Mouse (Mus musculus) stomach, embryonic 14.5 days (tissue): ENCODE data around the gene Hoxa6. TPM values are rescaled to one million over a fixed set of nuclear protein-coding genes. Genes with fewer than 3 reads are reported as not detected.

Source experiments
- ATAC-seq: fragments of 200-750 bp; cut with Nextera tagmentation; 2 replicates; pipeline ENCODE4 v1.8.0; 2017; ENCODE audit warnings: low read depth, moderate TSS enrichment; ENCODE audit not compliant: insufficient number of reproducible peaks, insufficient read depth, low FRiP score
- H3K27ac ChIP-seq: fragments of 300-500 bp; sonication (generic); 2 replicates; pipeline ENCODE4 v1.5.1; 2014; ENCODE audit warnings: mild to moderate bottlenecking, low read length, moderate library complexity, mixed read lengths
- H3K27me3 ChIP-seq: fragments of 300-500 bp; sonication (generic); 2 replicates; pipeline ENCODE4 v1.6.1; 2014; ENCODE audit warnings: low read length, control low read depth, mixed read lengths; ENCODE audit not compliant: control insufficient read depth, insufficient read depth
- H3K36me3 ChIP-seq: fragments of 300-500 bp; sonication (generic); 2 replicates; pipeline ENCODE4 v1.6.1; 2014; ENCODE audit warnings: mild to moderate bottlenecking, control low read depth, low read length, moderate library complexity, mixed read lengths; ENCODE audit not compliant: control insufficient read depth, insufficient read depth
- H3K4me1 ChIP-seq: fragments of 300-500 bp; sonication (generic); 2 replicates; pipeline ENCODE4 v1.6.1; 2014; ENCODE audit warnings: low read length, control low read depth, mixed read lengths; ENCODE audit not compliant: control insufficient read depth, insufficient read depth
- H3K4me2 ChIP-seq: fragments of 300-500 bp; sonication (generic); replicated peaks from 2 replicates; pipeline ENCODE4 v1.6.1; 2014; ENCODE audit warnings: low read depth, low read length, control low read depth
- H3K4me3 ChIP-seq: fragments of 300-500 bp; sonication (generic); 2 replicates; pipeline ENCODE4 v1.5.1; 2014; ENCODE audit warnings: low read depth, low read length, control low read depth
- H3K9ac ChIP-seq: fragments of 300-500 bp; sonication (generic); replicated peaks from 2 replicates; pipeline ENCODE4 v1.6.1; 2014; ENCODE audit warnings: low read depth, mild to moderate bottlenecking, control low read depth, low read length, moderate library complexity, mixed read lengths
- H3K9me3 ChIP-seq: fragments of 300-500 bp; sonication (generic); 2 replicates; pipeline ENCODE4 v1.6.1; 2016; ENCODE audit warnings: low read depth, low read length, control low read depth; ENCODE audit not compliant: control insufficient read depth
- WGBS: fragments of 180-500 bp; shearing (Covaris S2); extraction: QIAGEN DNeasy Blood & Tissue Kit; methylation state at CpG from one replicate; pipeline ENCODE4 v1.1.7; 2014; 5-methylcytosine and 5-hydroxymethylcytosine counted together
- polyA plus RNA-seq: library from polyadenylated mRNA; unstranded; fragments of >200 nt; fragmentation: Nextera tagmentation; extraction: Ambion mirVana; gene quantifications from 2 replicates; pipeline ENCODE4 v1.2.1, GENCODE M21; 2014

Hoxa6 gene
- polyA plus RNA-seq, 1 experiment from 2014 or later, result 3.4 TPM

DNA sequence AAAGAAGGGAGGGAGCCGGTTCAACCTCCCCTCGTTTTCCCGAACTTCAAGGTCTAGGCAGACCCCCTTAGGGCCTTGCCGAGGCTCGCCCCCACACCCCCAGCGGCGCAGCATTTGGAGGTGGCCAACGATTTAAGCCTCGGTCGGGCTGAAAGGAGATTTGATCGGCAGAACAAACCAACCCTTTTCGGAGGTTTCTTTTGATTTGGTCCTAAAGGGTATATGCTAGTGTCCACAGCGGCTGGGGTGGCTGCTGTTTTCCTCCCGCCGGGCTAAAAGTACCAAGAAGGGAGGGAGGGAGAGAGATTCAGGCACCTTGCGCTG, 40.9 kb upstream of the Hoxa6 start:
- H3K27me3 ChIP-seq, result peaks cover 69% of the 10 kb centered on the region
- 0% methylated on average over 16 of the region's 16 CpGs for WGBS
- H3K27ac ChIP-seq, result no peak overlapping the region

DNA sequence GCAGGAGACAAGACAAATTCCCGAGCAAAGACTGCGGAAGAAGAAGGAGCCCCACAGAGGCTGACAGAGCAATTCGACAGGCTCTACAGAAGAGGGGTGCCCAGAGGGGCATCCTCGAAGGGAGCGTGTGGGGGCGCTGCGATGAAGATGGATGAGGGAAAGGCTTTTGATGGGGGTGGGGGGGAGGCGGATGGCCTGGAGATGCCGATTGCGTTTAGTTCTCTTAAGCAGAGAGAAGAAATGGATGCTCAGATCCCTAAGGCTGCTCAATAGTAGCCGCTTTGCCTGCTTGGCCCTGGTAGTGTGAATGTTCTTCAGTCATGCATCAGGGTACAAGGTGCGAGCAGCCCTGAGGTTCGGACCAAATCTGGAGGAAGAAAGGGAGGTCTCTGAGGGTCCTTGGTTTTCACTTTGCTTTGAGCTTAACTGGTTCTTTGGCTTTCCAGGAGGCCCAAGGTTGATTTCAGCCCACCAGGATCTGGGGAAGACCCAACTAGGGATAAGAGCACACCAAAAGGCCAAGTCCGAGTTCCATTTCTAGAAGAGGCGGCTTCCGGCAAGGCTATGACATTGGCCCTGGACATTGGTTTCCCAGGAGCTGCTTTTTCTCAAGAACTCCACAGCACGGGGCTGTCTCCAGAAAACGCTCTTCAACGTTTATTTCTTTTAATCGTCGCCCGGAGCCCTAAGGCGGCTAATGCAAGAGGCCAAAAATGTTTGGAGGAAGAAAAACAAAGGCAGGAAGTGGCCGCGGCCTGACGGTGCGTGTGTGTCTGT, 40.3 kb upstream of the Hoxa6 start:
- no peak for ATAC-seq
- Histone ChIP-seq H3K4me1 (no peaks in the 10 kb centered on the region), H3K27ac (no peak overlapping the region), H3K27me3 (peaks cover 68% of the 10 kb centered on the region), H3K4me3 (no peak overlapping the region), H3K9ac (no peak overlapping the region), H3K36me3 (no peaks in the 10 kb centered on the region), H3K4me2 (no peak overlapping the region), H3K9me3 (no peaks in the 10 kb centered on the region)
- WGBS, result 1% methylated on average over 27 of the region's 27 CpGs

More for the DNA sequence above, 40.9 kb upstream of the Hoxa6 start:
- H3K9me3 ChIP-seq, result no peaks in the 10 kb centered on the region
- no peaks in the 10 kb centered on the region for H3K4me1 ChIP-seq
- no peak overlapping the region for H3K4me2 ChIP-seq
- no peak for ATAC-seq
- H3K36me3 ChIP-seq, result no peaks in the 10 kb centered on the region
- no peak overlapping the region for H3K9ac ChIP-seq
- H3K4me3 ChIP-seq, result no peak overlapping the region

DNA sequence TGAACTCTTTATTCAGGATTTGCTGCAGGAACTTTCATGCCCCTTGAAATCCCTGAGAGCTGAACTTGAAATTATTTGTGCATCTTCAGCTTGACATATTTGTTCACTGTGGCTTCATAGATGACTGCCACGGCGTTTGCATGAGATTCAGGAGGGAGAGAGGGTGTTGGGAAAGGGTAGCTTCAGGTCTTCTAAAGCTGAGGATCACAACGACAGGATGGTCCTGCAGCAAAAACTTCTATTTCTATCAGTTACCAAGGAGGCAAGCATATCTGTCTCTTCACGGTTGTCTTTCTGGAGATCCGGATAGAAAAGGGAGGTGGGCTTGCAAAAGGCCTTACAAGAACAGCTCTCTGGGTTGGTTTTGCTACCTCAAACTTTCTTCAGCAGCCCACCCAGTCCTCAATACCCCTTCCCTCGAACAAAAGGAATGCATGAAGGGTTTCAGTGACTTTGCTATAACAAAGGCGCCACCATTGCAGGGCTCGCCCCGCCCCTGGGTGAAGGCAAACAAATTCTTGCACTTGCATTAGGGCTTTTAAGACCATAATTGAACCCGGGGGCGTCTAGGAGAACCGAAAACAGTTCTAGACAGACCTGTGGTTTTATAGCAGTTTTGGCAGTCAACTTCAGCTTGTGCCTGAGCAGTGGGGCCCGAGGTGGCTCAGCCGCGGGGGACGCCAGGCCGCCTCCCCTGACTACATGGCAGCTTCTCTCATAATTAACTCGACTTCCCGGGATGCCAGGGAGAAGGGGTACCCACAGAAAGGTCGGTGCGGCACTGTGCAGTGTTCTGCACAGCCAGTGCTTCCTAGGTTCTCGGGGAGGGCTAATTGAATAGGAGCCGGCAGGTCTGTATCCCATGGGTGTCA, 39.5 kb upstream of the Hoxa6 start:
- Histone ChIP-seq H3K4me3 (no peak overlapping the region), H3K27ac (no peak overlapping the region), H3K9ac (no peak overlapping the region), H3K9me3 (no peaks in the 10 kb centered on the region), H3K36me3 (no peaks in the 10 kb centered on the region), H3K27me3 (peaks cover 72% of the 10 kb centered on the region), H3K4me1 (no peaks in the 10 kb centered on the region), H3K4me2 (no peak overlapping the region)
- 3% methylated on average over 23 of the region's 23 CpGs for WGBS
- no peak for ATAC-seq

DNA sequence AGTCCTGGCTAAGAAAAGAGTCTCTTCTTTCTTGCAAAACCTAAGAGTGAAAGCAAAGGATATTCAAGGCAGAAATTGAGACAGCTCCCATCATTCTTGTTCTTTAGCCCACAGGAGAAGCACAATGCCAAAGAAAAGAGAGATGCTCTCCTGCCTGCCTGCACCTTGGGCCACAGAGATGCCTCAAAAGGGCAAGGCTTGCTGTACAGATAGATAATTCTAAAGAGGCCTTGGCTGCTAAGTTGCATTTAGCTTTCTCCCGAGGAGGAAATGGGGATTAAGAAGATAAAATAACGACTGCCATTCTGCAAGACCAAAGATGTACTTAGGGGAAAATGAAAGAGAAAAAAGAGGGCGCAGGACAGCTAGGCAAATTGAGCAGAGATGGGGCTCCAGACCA, 38.4 kb upstream of the Hoxa6 start:
- WGBS, result 4% methylated on average over 3 of the region's 3 CpGs
- Histone ChIP-seq H3K4me1 (no peaks in the 10 kb centered on the region), H3K27ac (no peak overlapping the region), H3K4me2 (no peak overlapping the region), H3K27me3 (peaks cover 80% of the 10 kb centered on the region), H3K9me3 (no peaks in the 10 kb centered on the region), H3K36me3 (no peaks in the 10 kb centered on the region), H3K4me3 (no peak overlapping the region), H3K9ac (no peak overlapping the region)
- no peak for ATAC-seq

DNA sequence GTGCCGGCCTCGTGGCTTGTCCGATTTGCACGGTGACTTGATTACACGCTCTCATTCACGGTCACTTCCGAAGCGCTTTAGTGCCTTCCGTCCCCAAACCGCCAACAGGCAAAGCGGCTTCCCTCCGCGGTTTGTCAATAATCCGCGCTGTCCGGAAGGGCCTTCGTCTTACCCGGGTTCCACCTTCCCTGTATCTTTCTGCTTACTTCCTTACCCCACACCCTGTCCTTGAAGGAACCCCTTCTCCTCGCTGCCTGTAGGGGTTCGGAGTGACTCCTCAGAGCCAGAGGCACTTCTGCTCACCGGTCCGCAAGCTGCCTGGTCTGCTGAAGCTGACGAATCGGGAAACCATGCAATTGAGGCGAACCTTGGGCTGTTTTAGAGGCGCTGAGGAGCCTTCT, 37.9 kb upstream of the Hoxa6 start:
- WGBS, result under 1% methylated on average over 26 of the region's 26 CpGs
- no peak overlapping the region for H3K9ac ChIP-seq
- H3K27me3 ChIP-seq, result peaks cover 80% of the 10 kb centered on the region
- H3K9me3 ChIP-seq, result no peaks in the 10 kb centered on the region
- H3K4me1 ChIP-seq, result no peaks in the 10 kb centered on the region
- no peaks in the 10 kb centered on the region for H3K36me3 ChIP-seq
- no peak for ATAC-seq
- no peak overlapping the region for H3K27ac ChIP-seq
- H3K4me3 ChIP-seq, result no peak overlapping the region
- H3K4me2 ChIP-seq, result no peak overlapping the region

DNA sequence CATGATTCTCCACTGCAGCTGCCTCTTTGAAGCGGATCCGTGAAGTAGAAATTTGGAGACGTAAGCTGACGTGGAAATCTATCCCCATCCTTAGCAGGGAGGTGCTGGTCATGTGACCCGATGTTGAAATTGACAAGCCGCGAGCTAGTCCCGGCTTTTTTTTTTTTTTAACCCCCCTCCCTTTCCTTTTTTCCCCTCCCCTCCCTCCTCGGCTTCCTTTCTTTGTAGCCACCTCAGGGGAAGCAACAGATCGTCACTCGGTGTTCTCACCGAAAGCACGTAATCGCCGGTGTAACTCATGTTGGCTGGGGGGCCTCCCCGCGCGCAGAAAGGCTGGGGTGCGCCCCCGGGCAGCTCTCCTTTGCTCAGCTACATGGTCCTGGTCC, 37.2 kb upstream of the Hoxa6 start, which contains the start of gene Hoxa11:
Gene Hoxa11, minus strand, starts transcription at position 54 of the 386 bp plus-strand sequence.
- no peak within 1 kb of the TSS for H3K9ac ChIP-seq
- H3K27ac ChIP-seq, result no peak within 1 kb of the TSS
- no peak for ATAC-seq
- H3K4me2 ChIP-seq, result no peak within 1 kb of the TSS
- no peaks in the 10 kb centered on the region for H3K36me3 ChIP-seq
- no peaks in the 10 kb centered on the region for H3K9me3 ChIP-seq
- H3K27me3 ChIP-seq, result peaks cover 83% of the 10 kb centered on the region
- 0 out of 2 replicates have a peak within 1 kb of the TSS, but pooled peaks have one; percentile 8 for H3K4me3 ChIP-seq
- under 1% methylated on average over 20 of the region's 20 CpGs for WGBS
- H3K4me1 ChIP-seq, result no peaks in the 10 kb centered on the region

DNA sequence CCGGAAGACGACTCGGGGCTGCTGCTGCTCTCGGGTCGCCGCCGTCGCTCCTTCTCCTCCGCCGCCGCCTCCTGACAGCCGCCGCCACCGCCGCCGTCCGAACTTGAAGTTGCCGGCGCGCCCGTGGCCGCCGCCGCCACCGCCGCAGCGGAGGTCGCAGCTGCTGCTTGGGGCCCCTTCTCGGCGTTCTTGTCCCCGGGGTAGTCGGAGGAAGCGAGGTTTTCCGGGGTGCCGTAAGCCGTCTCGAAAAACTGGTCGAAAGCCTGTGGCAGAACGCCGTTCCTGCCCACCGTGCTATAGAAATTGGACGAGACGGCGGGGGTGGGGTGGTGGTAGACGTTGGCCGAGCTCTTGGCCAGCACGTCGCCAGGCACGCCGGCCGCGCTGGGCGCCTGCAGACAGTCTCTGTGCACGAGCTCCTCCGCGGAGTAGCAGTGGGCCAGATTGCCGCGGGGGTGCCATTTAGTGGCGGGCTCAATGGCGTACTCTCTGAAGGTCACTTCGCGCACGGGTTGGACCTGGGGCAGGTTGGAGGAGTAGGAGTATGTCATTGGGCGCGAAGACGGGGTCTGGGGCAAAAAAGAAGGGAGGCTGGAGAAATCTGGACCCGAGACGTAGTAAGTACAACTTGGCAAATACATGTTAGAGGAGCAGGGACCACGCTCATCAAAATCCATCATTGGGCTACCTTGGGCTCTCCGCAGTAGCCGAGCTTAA, 36.7 kb upstream of the Hoxa6 start:
- no peak for ATAC-seq
- no peaks in the 10 kb centered on the region; the same call in 1 of the 2 replicates for H3K4me1 ChIP-seq
- no peak overlapping the region for H3K27ac ChIP-seq
- no peak overlapping the region for H3K4me2 ChIP-seq
- H3K9ac ChIP-seq, result no peak overlapping the region
- H3K27me3 ChIP-seq, result peaks cover 86% of the 10 kb centered on the region
- no peaks in the 10 kb centered on the region for H3K9me3 ChIP-seq
- H3K4me3 ChIP-seq, result 0 out of 2 replicates have a peak overlapping the region, but pooled peaks have one; percentile 8
- no peaks in the 10 kb centered on the region for H3K36me3 ChIP-seq
- under 1% methylated on average over 71 of the region's 71 CpGs for WGBS

DNA sequence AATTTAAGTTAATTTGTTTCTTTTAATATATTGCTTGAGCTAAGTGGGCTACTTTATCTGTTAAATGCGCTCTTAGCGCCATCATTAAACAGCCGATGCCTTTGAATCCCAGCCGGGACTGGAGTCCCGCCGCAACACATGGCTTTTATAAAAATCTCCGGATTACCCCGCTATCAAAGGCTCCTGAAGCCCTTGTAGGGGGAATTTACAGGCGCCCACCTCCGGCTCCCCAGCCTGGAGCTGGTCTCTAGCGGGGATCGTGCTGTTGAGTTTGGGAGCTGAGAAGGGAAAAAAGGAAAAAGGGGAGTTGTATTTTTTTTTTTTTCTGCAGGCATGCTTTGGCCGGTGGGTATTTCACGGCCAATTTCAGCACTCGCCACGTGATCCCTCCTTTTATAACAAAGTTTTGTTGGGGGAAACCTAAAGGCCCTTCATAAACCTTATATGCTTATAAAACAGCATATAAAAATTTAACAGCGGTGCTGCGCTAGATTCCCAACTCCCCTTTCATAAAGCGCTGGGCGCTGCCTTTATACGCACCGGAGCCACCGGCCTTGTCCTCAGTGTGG, 36.0 kb upstream of the Hoxa6 start:
- no peak overlapping the region for H3K27ac ChIP-seq
- WGBS, result 2% methylated on average over 23 of the region's 23 CpGs

More for the DNA sequence above, 36.0 kb upstream of the Hoxa6 start:
- Histone ChIP-seq H3K4me3 (0 out of 2 replicates have a peak overlapping the region, but pooled peaks have one; percentile 8), H3K4me2 (no peak overlapping the region), H3K9me3 (no peaks in the 10 kb centered on the region), H3K27me3 (peaks cover 83% of the 10 kb centered on the region), H3K36me3 (no peaks in the 10 kb centered on the region), H3K9ac (no peak overlapping the region), H3K4me1 (no peaks in the 10 kb centered on the region; the same call in 1 of the 2 replicates)
- ATAC-seq, result no peak
